Mouse (Mus musculus): ENCODE data around the gene Efemp2.

Gene Efemp2

GRCm38 (mm10) chr19:5473720-5474119 lies at the start of gene Efemp2:
Efemp2 (plus strand) TSS chr19:5473954.
- DNase-seq (ENCODE audit: low spot score in 2 of 2), result peak; percentile 54 to 65

- peak in 1 of 2 experiments; percentile 71 for DNase-seq (ENCODE audit: low spot score in 2 of 2)
Measured at GRCm38 (mm10) chr19:5424092-5424781, 49.5 kb upstream of the Efemp2 start.

- DNase-seq (ENCODE audit: low spot score in 2 of 2), result peak; percentile 90 to 93
Measured at GRCm38 (mm10) chr19:5424782-5425741, 48.7 kb upstream of the Efemp2 start, which contains the start of the genes Drap1 and AI837181. Drap1 (minus strand) TSS chr19:5424979. AI837181 (plus strand) TSS chr19:5425144.

GRCm38 (mm10) chr19:5425906-5426565 lies 47.7 kb upstream of the Efemp2 start:
- DNase-seq (ENCODE audit: low spot score in 2 of 2), result no peak

- DNase-seq (ENCODE audit: low spot score in 2 of 2), result no peak
Measured at GRCm38 (mm10) chr19:5426640-5427290, 47.0 kb upstream of the Efemp2 start.

GRCm38 (mm10) chr19:5428083-5428482 lies 45.7 kb upstream of the Efemp2 start:
- no peak for DNase-seq (ENCODE audit: low spot score in 2 of 2)

- DNase-seq (ENCODE audit: low spot score in 2 of 2), result no peak
Measured at GRCm38 (mm10) chr19:5429219-5429618, 44.5 kb upstream of the Efemp2 start.

- no peak for DNase-seq (ENCODE audit: low spot score in 2 of 2)
Measured at GRCm38 (mm10) chr19:5429806-5430205, 43.9 kb upstream of the Efemp2 start.

GRCm38 (mm10) chr19:5430408-5430807 lies 43.3 kb upstream of the Efemp2 start:
- DNase-seq (ENCODE audit: low spot score in 2 of 2), result no peak

- DNase-seq (ENCODE audit: low spot score in 2 of 2), result no peak
Measured at GRCm38 (mm10) chr19:5431911-5432464, 41.8 kb upstream of the Efemp2 start.

- DNase-seq (ENCODE audit: low spot score in 2 of 2), result no peak
Measured at GRCm38 (mm10) chr19:5432992-5433852, 40.5 kb upstream of the Efemp2 start.

- no peak for DNase-seq (ENCODE audit: low spot score in 2 of 2)
Measured at GRCm38 (mm10) chr19:5433951-5434350, 39.8 kb upstream of the Efemp2 start.

- DNase-seq (ENCODE audit: low spot score in 2 of 2), result no peak
Measured at GRCm38 (mm10) chr19:5444371-5444908, 29.3 kb upstream of the Efemp2 start.

- no peak for DNase-seq (ENCODE audit: low spot score in 2 of 2)
Measured at GRCm38 (mm10) chr19:5444954-5445353, 28.8 kb upstream of the Efemp2 start.

- DNase-seq (ENCODE audit: low spot score in 2 of 2), result no peak
Measured at GRCm38 (mm10) chr19:5445747-5446146, 28.0 kb upstream of the Efemp2 start.

GRCm38 (mm10) chr19:5447515-5448353 lies 26.0 kb upstream of the Efemp2 start, which contains the start of gene Fosl1:
Fosl1 (plus strand) TSS chr19:5447547.
- peak; percentile 74 to 80 for DNase-seq (ENCODE audit: low spot score in 2 of 2)

GRCm38 (mm10) chr19:5448354-5449150 lies 25.2 kb upstream of the Efemp2 start:
- no peak for DNase-seq (ENCODE audit: low spot score in 2 of 2)

- DNase-seq (ENCODE audit: low spot score in 2 of 2), result no peak
Measured at GRCm38 (mm10) chr19:5449673-5450072, 24.1 kb upstream of the Efemp2 start.

Measured in right cerebral cortex, adult 2 months (tissue).